Mouse (Mus musculus): Measurements from ENCODE around the gene Prpf40b. TPM values are rescaled to one million over a fixed set of nuclear protein-coding genes. Genes with fewer than 3 reads are reported as not detected.

Gene Prpf40b
- total and polyA plus RNA-seq, 3 experiments, result 24.7 to 46.4 TPM; not detected in 1

DNA sequence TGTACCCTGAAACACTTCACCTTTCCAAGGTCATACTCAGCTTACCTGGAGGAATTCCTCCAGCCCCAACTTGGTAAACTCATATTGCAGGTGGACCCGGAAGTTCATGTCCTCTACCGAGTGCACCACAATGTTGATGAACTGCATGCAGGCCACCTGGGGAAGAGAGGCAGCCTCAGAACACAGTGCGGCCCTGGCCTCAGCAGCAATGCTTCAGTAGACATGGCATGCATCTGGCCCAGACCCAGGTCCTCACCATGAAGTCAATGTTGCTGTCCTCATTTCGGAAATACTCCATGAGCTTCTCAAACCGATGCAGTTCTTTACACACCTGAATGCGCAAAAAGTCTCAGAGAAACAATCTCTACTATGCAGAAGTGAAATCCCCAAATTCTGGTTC is 30.7 kb downstream of the Prpf40b start:
- no peak for DNase-seq (ENCODE audit: low read depth, low spot score)
- H3K4me3 ChIP-seq (ENCODE audit: control insufficient read depth in 1 of 2, insufficient read depth in 1 of 2, low read depth in 2 of 2, low read length in 2 of 2), result no peak overlapping the region
- H3K9ac ChIP-seq (ENCODE audit: control insufficient read depth, low read depth, low read length, poor library complexity, severe bottlenecking), result no peak overlapping the region
- no peak overlapping the region for H3K27ac ChIP-seq (ENCODE audit: control insufficient read depth, low read depth, low read length)
- peaks cover 2 to 9% of the 10 kb centered on the region in 2 experiments for H3K27me3 ChIP-seq (ENCODE audit: control insufficient read depth in 1 of 2, insufficient read depth in 2 of 2, low read length in 2 of 2)
- peaks cover under 1 to 5% of the 10 kb centered on the region in 2 experiments; a peak in 3 of 4 replicates for H3K4me1 ChIP-seq (ENCODE audit: control insufficient read depth in 1 of 2, insufficient read depth in 2 of 2, low read length in 2 of 2)
- no peak for TF ChIP-seq TAL1 (IDR thresholded peaks at IDR 0.05; ENCODE audit: low read length)
- no peak for TF ChIP-seq MYB (IDR thresholded peaks at IDR 0.05; ENCODE audit: low read depth, low read length)
- no peak for TF ChIP-seq MAFK (IDR thresholded peaks at IDR 0.05; ENCODE audit: borderline replicate concordance, low read depth, low read length)
- no peak for TF ChIP-seq JUND (IDR thresholded peaks at IDR 0.05; ENCODE audit: low read depth, low read length)
- TF ChIP-seq CHD1 (IDR thresholded peaks at IDR 0.05; ENCODE audit: low read depth, low read length), result no peak
- no peak for TF ChIP-seq HCFC1 (IDR thresholded peaks at IDR 0.05; ENCODE audit: low read depth, low read length)
- no peak for TF ChIP-seq KAT2A (conservative IDR thresholded peaks at IDR 0.05; ENCODE audit: low read depth, low read length)
- TF ChIP-seq MAZ (IDR thresholded peaks at IDR 0.05; ENCODE audit: low read depth, low read length), result no peak
- no peak for TF ChIP-seq ETS1 (IDR thresholded peaks at IDR 0.05; ENCODE audit: low read depth, low read length)
- TF ChIP-seq MAX (IDR thresholded peaks at IDR 0.05; ENCODE audit: low read length), result no peak
- H3K36me3 ChIP-seq (ENCODE audit: control insufficient read depth in 1 of 2, insufficient read depth in 2 of 2, low read length in 2 of 2), result peaks cover 0 to 4% of the 10 kb centered on the region in 2 experiments; a peak in 2 of 4 replicates
- no peaks in the 10 kb centered on the region for H3K79me2 ChIP-seq (ENCODE audit: control insufficient read depth, insufficient read depth, low read length, poor library complexity)
- no peaks in the 10 kb centered on the region for H3K9me3 ChIP-seq (replicated peaks; ENCODE audit: insufficient read depth, low read length)

GRCm38 (mm10) chr15:99326407-99326806 is 31.5 kb downstream of the Prpf40b start:
- H3K4me1 ChIP-seq (ENCODE audit: control insufficient read depth in 1 of 2, insufficient read depth in 2 of 2, low read length in 2 of 2), result peaks cover 5 to 13% of the 10 kb centered on the region in 2 experiments
- H3K27ac ChIP-seq (ENCODE audit: control insufficient read depth, low read depth, low read length), result no peak overlapping the region
- H3K4me3 ChIP-seq (ENCODE audit: control insufficient read depth in 1 of 2, insufficient read depth in 1 of 2, low read depth in 2 of 2, low read length in 2 of 2), result no peak overlapping the region
- TF ChIP-seq UBTF (IDR thresholded peaks at IDR 0.05; ENCODE audit: borderline replicate concordance, insufficient read depth, low read depth, low read length) (no peak), MYB (IDR thresholded peaks at IDR 0.05; ENCODE audit: low read depth, low read length) (no peak), MAFK (IDR thresholded peaks at IDR 0.05; ENCODE audit: borderline replicate concordance, low read depth, low read length) (no peak)
- peaks cover 0 to 9% of the 10 kb centered on the region in 2 experiments; a peak in 2 of 4 replicates for H3K36me3 ChIP-seq (ENCODE audit: control insufficient read depth in 1 of 2, insufficient read depth in 2 of 2, low read length in 2 of 2)
- H3K9me3 ChIP-seq (replicated peaks; ENCODE audit: insufficient read depth, low read length), result no peaks in the 10 kb centered on the region
- no peak overlapping the region for H3K9ac ChIP-seq (ENCODE audit: control insufficient read depth, low read depth, low read length, poor library complexity, severe bottlenecking)
- H3K27me3 ChIP-seq (ENCODE audit: control insufficient read depth in 1 of 2, insufficient read depth in 2 of 2, low read length in 2 of 2), result peaks cover 2 to 9% of the 10 kb centered on the region in 2 experiments
- H3K79me2 ChIP-seq (ENCODE audit: control insufficient read depth, insufficient read depth, low read length, poor library complexity), result no peaks in the 10 kb centered on the region
- DNase-seq (ENCODE audit: low read depth, low spot score), result no peak

DNA sequence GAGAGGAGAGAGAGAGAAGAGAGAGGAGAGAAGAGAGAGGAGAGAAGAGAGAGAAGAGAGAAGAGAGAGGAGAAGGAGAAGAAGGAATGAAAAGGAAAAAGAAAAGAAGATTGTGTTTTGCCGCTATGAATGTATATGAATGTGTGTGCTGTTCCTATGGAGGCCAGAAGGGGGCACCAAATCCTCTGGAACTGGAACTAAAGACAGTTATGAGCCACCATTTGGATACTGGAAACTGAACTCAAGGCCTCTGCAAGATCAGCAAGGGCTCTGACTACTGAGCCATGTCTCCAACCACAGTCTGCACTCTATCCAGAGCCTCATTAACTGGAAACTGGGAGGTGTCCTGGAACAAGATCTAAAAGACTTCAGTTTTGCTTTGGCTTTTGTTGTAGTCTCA is 32.1 kb downstream of the Prpf40b start:
- Histone ChIP-seq H3K9ac (ENCODE audit: control insufficient read depth, low read depth, low read length, poor library complexity, severe bottlenecking) (no peak overlapping the region), H3K79me2 (ENCODE audit: control insufficient read depth, insufficient read depth, low read length, poor library complexity) (no peaks in the 10 kb centered on the region), H3K4me3 (ENCODE audit: control insufficient read depth in 1 of 2, insufficient read depth in 1 of 2, low read depth in 2 of 2, low read length in 2 of 2) (no peak overlapping the region), H3K9me3 (replicated peaks; ENCODE audit: insufficient read depth, low read length) (no peaks in the 10 kb centered on the region), H3K4me1 (ENCODE audit: control insufficient read depth in 1 of 2, insufficient read depth in 2 of 2, low read length in 2 of 2) (peaks cover 5 to 17% of the 10 kb centered on the region in 2 experiments), H3K27me3 (ENCODE audit: control insufficient read depth in 1 of 2, insufficient read depth in 2 of 2, low read length in 2 of 2) (peaks cover 2 to 9% of the 10 kb centered on the region in 2 experiments), H3K36me3 (ENCODE audit: control insufficient read depth in 1 of 2, insufficient read depth in 2 of 2, low read length in 2 of 2) (peaks cover 0 to 9% of the 10 kb centered on the region in 2 experiments; a peak in 2 of 4 replicates), H3K27ac (ENCODE audit: control insufficient read depth, low read depth, low read length) (no peak overlapping the region)
- TF ChIP-seq E2F4 (IDR thresholded peaks at IDR 0.05; ENCODE audit: borderline replicate concordance, low read depth, low read length), result no peak
- TF ChIP-seq HCFC1 (IDR thresholded peaks at IDR 0.05; ENCODE audit: low read depth, low read length), result no peak
- TF ChIP-seq RAD21 (IDR thresholded peaks at IDR 0.05; ENCODE audit: low read depth, low read length), result peak; percentile 97
- TF ChIP-seq CTCF (IDR thresholded peaks at IDR 0.05 in 2 of 3, conservative IDR thresholded peaks at IDR 0.05 in 1 of 3; ENCODE audit: control insufficient read depth in 1 of 3, insufficient read depth in 1 of 3, low read depth in 2 of 3, low read length in 3 of 3, poor library complexity in 1 of 3, severe bottlenecking in 1 of 3), result peak; percentile 72 to 97 (median 92)
- TF ChIP-seq JUND (IDR thresholded peaks at IDR 0.05; ENCODE audit: low read depth, low read length), result peak; percentile 71; the same call in 1 of the 2 replicates
- peak; percentile 48; the same call in 1 of the 2 replicates for TF ChIP-seq ZNF384 (IDR thresholded peaks at IDR 0.05; ENCODE audit: low read depth, low read length)
- TF ChIP-seq ZKSCAN1 (IDR thresholded peaks at IDR 0.05; ENCODE audit: low read depth, low read length), result no peak
- TF ChIP-seq ZC3H11A (IDR thresholded peaks at IDR 0.05; ENCODE audit: low read depth, low read length), result peak; percentile 90
- peak; percentile 91 for TF ChIP-seq SMC3 (IDR thresholded peaks at IDR 0.05; ENCODE audit: low read depth, low read length)
- peak; percentile 84 for DNase-seq (ENCODE audit: low read depth, low spot score)
